Mouse (Mus musculus): ENCODE measurements at regions not wholly inside any gene's neighbourhood (a gene's known extent, or its start where the extent isn't known, plus 50 kb on each side); places are given as distances from the start of the nearest gene placed in this dataset.

DNA sequence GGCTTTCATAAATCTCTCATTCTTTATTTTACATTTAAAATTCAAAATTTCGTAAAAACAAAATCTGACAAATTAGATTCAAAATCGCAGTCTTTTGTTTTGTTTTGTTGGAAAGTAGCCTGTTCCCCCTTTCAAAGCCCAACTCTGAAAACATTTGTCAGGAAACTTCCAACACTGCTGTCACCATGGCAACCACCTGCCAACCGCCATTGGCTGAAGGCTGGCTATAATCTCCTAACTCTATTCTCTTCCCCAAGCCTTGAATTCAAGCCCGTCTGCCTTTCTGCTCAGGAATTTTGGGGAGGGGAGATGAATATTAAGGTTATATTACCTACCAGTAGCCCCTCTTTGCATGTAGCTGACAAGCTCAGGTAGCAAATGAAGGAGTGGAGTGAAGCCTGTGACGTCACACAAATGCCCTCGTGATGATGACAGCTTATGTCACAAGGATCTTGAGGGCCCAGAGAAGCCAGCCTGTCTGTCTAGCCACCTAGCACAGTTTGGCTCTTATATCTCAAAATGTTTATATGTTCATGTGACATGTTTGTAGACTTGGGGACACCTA is 82.0 kb upstream of the Sox2 start:
- Histone ChIP-seq H3K9ac (ENCODE audit: low read length) (no peak overlapping the region), H3K27me3 (replicated peaks; ENCODE audit: control insufficient read depth, insufficient read depth, low read length) (no peaks in the 10 kb centered on the region), H3K4me3 (ENCODE audit: low read depth, low read length) (no peak overlapping the region), H3K9me3 (replicated peaks; ENCODE audit: control insufficient read depth, low read length) (no peaks in the 10 kb centered on the region), H3K4me2 (ENCODE audit: low read length) (no peak overlapping the region), H3K36me3 (ENCODE audit: control insufficient read depth, insufficient read depth, low read length) (no peaks in the 10 kb centered on the region), H3K27ac (ENCODE audit: low read depth, low read length) (no peak overlapping the region), H3K4me1 (ENCODE audit: control insufficient read depth, insufficient read depth, low read length) (peaks cover 37% of the 10 kb centered on the region)
- DNase-seq (ENCODE audit: low spot score) (peak; percentile 82), ATAC-seq (peak; percentile 56)
- 18% methylated on average over 6 of the region's 6 CpGs for WGBS

DNA sequence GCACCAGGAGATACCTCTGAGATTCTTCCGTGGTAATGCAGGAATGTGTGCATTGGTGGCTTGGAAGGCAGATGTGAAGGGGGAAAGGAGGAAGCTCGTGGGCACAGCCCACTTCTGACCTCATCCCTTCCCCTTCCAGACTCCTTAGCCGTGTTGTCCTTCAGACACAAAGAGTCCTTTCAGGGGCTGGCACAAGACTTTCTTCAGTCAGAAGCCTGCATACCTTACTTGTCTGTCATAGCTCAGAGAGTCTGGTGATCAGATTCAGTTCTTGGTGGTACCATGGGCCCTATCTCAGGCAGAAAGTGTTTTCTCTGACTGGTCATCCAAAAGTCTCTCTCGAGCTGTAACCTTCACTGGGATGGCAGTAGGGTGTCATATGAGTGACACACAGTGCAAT is 84.8 kb upstream of the Sox2 start:
- no peaks in the 10 kb centered on the region for H3K9me3 ChIP-seq (replicated peaks; ENCODE audit: control insufficient read depth, low read length)
- H3K4me2 ChIP-seq (ENCODE audit: low read length): peak overlapping the region; percentile 23
- no peak overlapping the region for H3K27ac ChIP-seq (ENCODE audit: low read depth, low read length)
- H3K36me3 ChIP-seq (ENCODE audit: control insufficient read depth, insufficient read depth, low read length): no peaks in the 10 kb centered on the region
- DNase-seq (ENCODE audit: low spot score) (no peak), ATAC-seq (no peak)
- H3K27me3 ChIP-seq (replicated peaks; ENCODE audit: control insufficient read depth, insufficient read depth, low read length): no peaks in the 10 kb centered on the region
- 34% methylated on average over 4 of the region's 4 CpGs for WGBS
- no peak overlapping the region for H3K4me3 ChIP-seq (ENCODE audit: low read depth, low read length)
- H3K9ac ChIP-seq (ENCODE audit: low read length): peak overlapping the region; percentile 2; the same call in 1 of the 2 replicates
- H3K4me1 ChIP-seq (ENCODE audit: control insufficient read depth, insufficient read depth, low read length): peaks cover 23% of the 10 kb centered on the region

DNA sequence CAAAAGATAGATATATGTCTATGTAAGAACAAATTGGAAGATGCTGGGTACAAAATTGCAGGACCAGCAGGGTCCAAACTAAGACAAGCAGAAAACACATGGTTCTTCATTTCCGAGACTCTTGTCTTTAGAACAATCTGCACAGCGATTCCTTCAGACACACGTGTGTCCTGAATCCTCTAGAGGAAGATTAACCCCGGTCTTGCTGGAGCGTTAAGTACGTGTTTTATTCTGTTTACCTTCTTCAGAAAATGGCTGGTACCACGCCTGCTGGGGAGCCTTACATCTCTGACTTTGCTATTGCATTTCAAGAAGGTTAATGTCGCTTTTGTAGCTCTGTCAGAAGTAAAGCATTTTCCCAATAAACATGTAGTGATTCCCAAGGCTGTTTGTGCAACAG is 87.3 kb upstream of the Sox2 start:
- no peaks in the 10 kb centered on the region for H3K36me3 ChIP-seq (ENCODE audit: control insufficient read depth, insufficient read depth, low read length)
- DNase-seq (ENCODE audit: low spot score) (peak; percentile 34), ATAC-seq (no peak)
- WGBS: 29% methylated on average over 8 of the region's 8 CpGs
- no peaks in the 10 kb centered on the region for H3K27me3 ChIP-seq (replicated peaks; ENCODE audit: control insufficient read depth, insufficient read depth, low read length)
- no peak overlapping the region for H3K27ac ChIP-seq (ENCODE audit: low read depth, low read length)
- H3K4me1 ChIP-seq (ENCODE audit: control insufficient read depth, insufficient read depth, low read length): peaks cover 27% of the 10 kb centered on the region
- peak overlapping the region; percentile 49 for H3K9ac ChIP-seq (ENCODE audit: low read length)
- H3K4me2 ChIP-seq (ENCODE audit: low read length): peak overlapping the region; percentile 35
- H3K9me3 ChIP-seq (replicated peaks; ENCODE audit: control insufficient read depth, low read length): no peaks in the 10 kb centered on the region
- H3K4me3 ChIP-seq (ENCODE audit: low read depth, low read length): peak overlapping the region; percentile 16

DNA sequence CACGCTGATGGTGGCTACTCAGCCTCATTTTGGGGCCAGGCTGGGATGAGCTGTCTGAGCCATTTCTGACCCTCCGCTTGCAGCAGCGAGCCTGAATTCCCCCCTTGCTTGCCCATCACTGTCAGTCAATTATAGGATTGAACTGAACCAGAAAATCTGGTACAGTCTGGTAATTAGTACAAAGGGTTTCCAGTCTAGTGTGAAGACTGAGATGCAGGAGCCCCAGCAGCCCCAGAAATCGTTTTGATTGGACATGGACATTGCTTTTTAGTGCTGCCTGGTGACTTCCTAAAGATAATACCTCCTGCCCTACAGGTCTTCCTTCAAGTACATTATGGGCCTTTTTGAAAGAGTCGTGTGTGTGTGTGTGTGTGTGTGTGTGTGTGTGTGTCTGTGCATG is 88.5 kb upstream of the Sox2 start:
- Histone ChIP-seq H3K4me3 (ENCODE audit: low read depth, low read length) (peak overlapping the region; percentile 21), H3K27me3 (replicated peaks; ENCODE audit: control insufficient read depth, insufficient read depth, low read length) (no peaks in the 10 kb centered on the region), H3K27ac (ENCODE audit: low read depth, low read length) (peak overlapping the region; percentile 90; the same call in 1 of the 2 replicates), H3K36me3 (ENCODE audit: control insufficient read depth, insufficient read depth, low read length) (no peaks in the 10 kb centered on the region), H3K4me1 (ENCODE audit: control insufficient read depth, insufficient read depth, low read length) (peaks cover 25% of the 10 kb centered on the region), H3K9ac (ENCODE audit: low read length) (peak overlapping the region; percentile 52; the same call in 1 of the 2 replicates), H3K9me3 (replicated peaks; ENCODE audit: control insufficient read depth, low read length) (no peaks in the 10 kb centered on the region), H3K4me2 (ENCODE audit: low read length) (peak overlapping the region; percentile 53)
- peak; percentile 87 for DNase-seq (ENCODE audit: low spot score)
- 4% methylated on average over 5 of the region's 5 CpGs for WGBS
- peak; percentile 59 for ATAC-seq

DNA sequence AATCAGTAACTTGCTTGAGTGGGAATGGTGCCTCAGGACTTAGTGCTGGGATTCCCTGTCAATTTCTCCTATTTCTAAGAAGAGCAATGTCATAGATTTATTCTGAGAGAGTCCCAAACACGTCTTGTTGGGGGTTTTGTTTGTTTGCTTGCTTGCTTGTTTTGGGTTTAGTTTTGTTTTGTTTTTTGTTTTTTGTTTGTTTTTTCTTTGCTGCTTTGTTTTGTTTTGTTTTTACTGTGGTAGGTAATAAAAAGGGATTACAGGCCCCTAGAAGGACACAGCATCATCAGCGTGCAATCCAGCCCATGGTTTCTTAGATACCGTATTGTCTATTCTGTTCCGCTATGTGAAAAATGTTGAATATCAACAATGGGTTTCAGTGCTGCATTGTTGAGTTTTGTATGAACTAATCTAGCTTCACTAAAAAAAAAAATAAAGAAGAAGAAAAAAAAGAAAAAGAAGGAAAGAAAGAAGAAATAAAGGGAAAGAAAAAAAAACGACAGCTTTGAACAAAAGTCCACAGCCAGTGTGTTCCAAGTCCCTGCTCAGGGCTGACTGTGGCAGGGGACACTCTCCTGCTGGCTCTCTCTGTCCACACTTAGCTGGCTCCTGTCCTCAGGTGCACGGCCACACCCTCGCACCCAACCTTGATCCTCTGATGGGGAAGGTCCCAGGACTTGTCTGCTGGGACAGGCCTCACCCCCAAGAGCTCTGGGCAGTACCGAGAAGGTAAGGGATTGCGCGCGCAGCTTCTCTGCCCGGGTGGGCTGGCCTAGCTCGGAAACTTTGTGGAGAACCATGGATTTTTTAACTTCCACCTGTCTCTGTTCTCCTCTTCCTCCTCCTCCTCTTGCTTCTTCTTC is 90.1 kb upstream of the Sox2 start:
- no peaks in the 10 kb centered on the region for H3K27me3 ChIP-seq (replicated peaks; ENCODE audit: control insufficient read depth, insufficient read depth, low read length)
- peak overlapping the region; percentile 53 for H3K4me2 ChIP-seq (ENCODE audit: low read length)
- peak overlapping the region; percentile 63 for H3K9ac ChIP-seq (ENCODE audit: low read length)
- H3K4me3 ChIP-seq (ENCODE audit: low read depth, low read length): peak overlapping the region; percentile 21
- H3K9me3 ChIP-seq (replicated peaks; ENCODE audit: control insufficient read depth, low read length): no peaks in the 10 kb centered on the region
- ATAC-seq: peak; percentile 42
- peak; percentile 62 for DNase-seq (ENCODE audit: low spot score)
- WGBS: 12% methylated on average over 13 of the region's 13 CpGs
- H3K36me3 ChIP-seq (ENCODE audit: control insufficient read depth, insufficient read depth, low read length): no peaks in the 10 kb centered on the region
- peaks cover 14% of the 10 kb centered on the region for H3K4me1 ChIP-seq (ENCODE audit: control insufficient read depth, insufficient read depth, low read length)
- H3K27ac ChIP-seq (ENCODE audit: low read depth, low read length): peak overlapping the region; percentile 90

DNA sequence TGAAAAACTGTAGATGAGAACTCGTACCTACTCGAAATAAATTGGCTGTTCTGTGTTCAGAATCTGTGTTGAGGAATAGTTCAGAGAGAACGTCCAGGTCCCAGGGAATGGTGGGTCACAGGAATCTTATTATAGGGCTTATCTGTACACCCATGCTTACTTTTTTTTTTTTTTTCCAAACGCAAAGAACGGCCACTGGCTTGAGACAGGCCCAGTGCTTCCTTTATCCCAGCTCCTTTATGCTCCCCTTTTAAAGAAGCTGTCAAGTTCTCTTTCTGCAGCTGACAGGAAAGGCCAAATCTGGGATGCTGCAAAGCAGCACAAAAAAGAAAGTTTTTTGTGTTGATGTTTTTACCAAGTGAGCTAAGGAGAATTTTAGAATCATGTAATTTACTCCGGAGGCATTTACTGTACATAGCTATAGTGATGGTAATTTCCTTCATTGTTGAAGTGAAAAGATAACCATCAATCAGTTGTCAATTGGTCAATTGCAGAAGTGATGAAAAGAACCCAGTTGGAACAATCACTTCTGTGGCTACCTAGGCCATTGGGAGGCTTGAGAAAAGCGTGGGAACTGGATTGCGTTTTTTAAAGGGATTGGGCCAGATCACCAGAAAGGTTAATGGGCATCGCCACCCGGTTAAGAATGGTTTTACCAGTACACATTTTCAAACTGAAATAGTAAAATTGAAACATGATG is 91.2 kb upstream of the Sox2 start:
- H3K4me1 ChIP-seq (ENCODE audit: control insufficient read depth, insufficient read depth, low read length): peaks cover 13% of the 10 kb centered on the region
- DNase-seq (ENCODE audit: low spot score): peak; percentile 81
- H3K27ac ChIP-seq (ENCODE audit: low read depth, low read length): no peak overlapping the region
- H3K9me3 ChIP-seq (replicated peaks; ENCODE audit: control insufficient read depth, low read length): no peaks in the 10 kb centered on the region
- WGBS: 10% methylated on average over 10 of the region's 10 CpGs
- H3K27me3 ChIP-seq (replicated peaks; ENCODE audit: control insufficient read depth, insufficient read depth, low read length): no peaks in the 10 kb centered on the region
- H3K4me2 ChIP-seq (ENCODE audit: low read length): peak overlapping the region; percentile 53
- ATAC-seq: peak; percentile 60
- no peak overlapping the region for H3K4me3 ChIP-seq (ENCODE audit: low read depth, low read length)
- no peak overlapping the region for H3K9ac ChIP-seq (ENCODE audit: low read length)
- no peaks in the 10 kb centered on the region for H3K36me3 ChIP-seq (ENCODE audit: control insufficient read depth, insufficient read depth, low read length)

DNA sequence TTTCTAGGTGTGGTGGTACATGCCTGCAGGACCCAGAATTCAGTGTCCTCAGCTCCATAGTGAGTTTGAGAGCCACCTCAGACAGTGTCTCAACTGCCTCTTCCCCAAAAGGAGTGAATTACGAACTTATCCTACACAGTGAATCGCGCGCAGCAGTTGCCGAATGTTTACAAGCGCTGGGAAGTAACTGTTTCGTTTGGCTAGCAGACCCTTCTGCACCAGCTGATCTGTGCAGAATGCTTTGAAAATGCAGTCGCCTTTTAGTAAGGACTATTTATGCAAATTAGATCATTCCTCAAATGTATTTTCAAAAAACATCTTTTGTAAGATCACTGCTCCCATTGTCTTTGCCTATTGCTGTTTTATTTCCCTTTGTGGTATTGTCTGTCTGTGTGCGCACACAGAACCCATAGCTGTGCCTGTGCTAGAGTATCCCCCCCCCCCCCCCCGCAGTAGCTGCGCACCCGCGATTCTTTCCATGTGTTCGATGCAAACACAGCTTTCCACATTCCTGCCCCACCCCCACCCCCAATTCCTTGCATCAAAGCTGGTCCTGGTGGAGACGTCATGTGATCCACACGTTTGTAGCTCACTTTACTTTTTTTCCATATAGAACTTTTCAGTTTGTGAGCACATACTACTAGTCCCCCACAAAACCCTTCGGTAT is 97.5 kb upstream of the Sox2 start:
- H3K27me3 ChIP-seq (replicated peaks; ENCODE audit: control insufficient read depth, insufficient read depth, low read length): no peaks in the 10 kb centered on the region

DNA sequence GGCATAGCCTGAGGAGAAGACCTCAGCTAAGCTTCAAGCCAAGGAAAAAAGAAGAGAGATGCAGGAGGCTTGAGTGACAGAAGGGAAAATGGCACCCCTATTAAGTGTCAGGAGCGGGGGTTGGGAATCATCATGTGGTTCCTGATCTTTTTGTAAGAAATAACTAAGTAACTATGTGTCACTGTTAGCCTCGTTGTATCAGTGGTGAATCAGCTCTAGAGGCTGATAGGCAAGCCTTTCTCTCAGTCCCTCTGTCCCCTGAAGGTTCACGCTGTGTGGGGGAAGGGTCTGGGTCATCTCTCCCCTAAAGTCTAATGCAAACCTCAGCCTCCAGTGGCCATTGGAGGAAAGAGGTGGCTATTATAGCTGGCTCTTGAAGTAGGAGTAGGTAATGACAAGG is 99.1 kb upstream of the Sox2 start:
- Histone ChIP-seq H3K36me3 (ENCODE audit: control insufficient read depth, insufficient read depth, low read length) (no peaks in the 10 kb centered on the region), H3K9ac (ENCODE audit: low read length) (no peak overlapping the region), H3K27me3 (replicated peaks; ENCODE audit: control insufficient read depth, insufficient read depth, low read length) (no peaks in the 10 kb centered on the region), H3K4me3 (ENCODE audit: low read depth, low read length) (no peak overlapping the region), H3K9me3 (replicated peaks; ENCODE audit: control insufficient read depth, low read length) (no peaks in the 10 kb centered on the region), H3K27ac (ENCODE audit: low read depth, low read length) (no peak overlapping the region), H3K4me2 (ENCODE audit: low read length) (no peak overlapping the region), H3K4me1 (ENCODE audit: control insufficient read depth, insufficient read depth, low read length) (peaks cover 8% of the 10 kb centered on the region)
- WGBS: 61% methylated on average over 3 of the region's 3 CpGs
- ATAC-seq (0 out of 2 replicates have a peak, but pooled peaks have one; percentile 32), DNase-seq (ENCODE audit: low spot score) (no peak)

More for the DNA sequence above, 97.5 kb upstream of the Sox2 start:
- H3K27ac ChIP-seq (ENCODE audit: low read depth, low read length): no peak overlapping the region
- H3K9ac ChIP-seq (ENCODE audit: low read length): no peak overlapping the region
- no peaks in the 10 kb centered on the region for H3K36me3 ChIP-seq (ENCODE audit: control insufficient read depth, insufficient read depth, low read length)
- WGBS: 30% methylated on average over 17 of the region's 17 CpGs
- peaks cover 8% of the 10 kb centered on the region for H3K4me1 ChIP-seq (ENCODE audit: control insufficient read depth, insufficient read depth, low read length)
- ATAC-seq (peak; percentile 60), DNase-seq (ENCODE audit: low spot score) (peak; percentile 53)
- H3K4me2 ChIP-seq (ENCODE audit: low read length): peak overlapping the region; percentile 12; the same call in 1 of the 2 replicates
- H3K4me3 ChIP-seq (ENCODE audit: low read depth, low read length): no peak overlapping the region
- no peaks in the 10 kb centered on the region for H3K9me3 ChIP-seq (replicated peaks; ENCODE audit: control insufficient read depth, low read length)

Data from forebrain, embryonic 14.5 days (tissue).